Mouse (Mus musculus) testis, postnatal 10 days (tissue): Measurements from ENCODE around the gene Fads6.

Experiments used
- DNase-seq: peaks from one replicate; pipeline ENCODE4 v3.0.0; 2021; ENCODE audit warnings: low spot score

Fads6 gene

GRCm38 (mm10) chr11:115297214-115297826 is at the start of gene Fads6:
Gene Fads6 (minus strand): TSS chr11:115297663.
- peak; percentile 88 for DNase-seq

GRCm38 (mm10) chr11:115345515-115345914 is 48.1 kb upstream of the Fads6 start:
- no peak for DNase-seq

- DNase-seq, result no peak
Measured at GRCm38 (mm10) chr11:115344967-115345366, 47.5 kb upstream of the Fads6 start.

GRCm38 (mm10) chr11:115341866-115342265 is 44.4 kb upstream of the Fads6 start:
- DNase-seq, result no peak

GRCm38 (mm10) chr11:115341246-115341645 is 43.8 kb upstream of the Fads6 start:
- no peak for DNase-seq

GRCm38 (mm10) chr11:115337826-115338225 is 40.4 kb upstream of the Fads6 start:
- DNase-seq, result no peak

- DNase-seq, result no peak
Measured at GRCm38 (mm10) chr11:115337350-115337749, 39.9 kb upstream of the Fads6 start.

GRCm38 (mm10) chr11:115336115-115336514 is 38.7 kb upstream of the Fads6 start:
- no peak for DNase-seq

GRCm38 (mm10) chr11:115335223-115335622 is 37.8 kb upstream of the Fads6 start:
- DNase-seq, result no peak

- no peak for DNase-seq
Measured at GRCm38 (mm10) chr11:115334531-115334930, 37.1 kb upstream of the Fads6 start, which contains the start of gene Otop3. Gene Otop3 (plus strand): TSS chr11:115334731.

- no peak for DNase-seq
Measured at GRCm38 (mm10) chr11:115329339-115329738, 31.9 kb upstream of the Fads6 start.

GRCm38 (mm10) chr11:115326730-115327129 is 29.3 kb upstream of the Fads6 start:
- no peak for DNase-seq

- peak; percentile 45 for DNase-seq
Measured at GRCm38 (mm10) chr11:115323354-115323753, 25.9 kb upstream of the Fads6 start.

- DNase-seq, result peak; percentile 87
Measured at GRCm38 (mm10) chr11:115321906-115322693, 24.6 kb upstream of the Fads6 start, which contains the start of gene Ush1g. Gene Ush1g (minus strand): TSS chr11:115322041.

GRCm38 (mm10) chr11:115319704-115320383 is 22.4 kb upstream of the Fads6 start:
- no peak for DNase-seq

- DNase-seq, result peak; percentile 50
Measured at GRCm38 (mm10) chr11:115318245-115319027, 21.0 kb upstream of the Fads6 start.

GRCm38 (mm10) chr11:115317204-115317603 is 19.7 kb upstream of the Fads6 start:
- DNase-seq, result no peak

- DNase-seq, result no peak
Measured at GRCm38 (mm10) chr11:115314249-115314648, 16.8 kb upstream of the Fads6 start.

- no peak for DNase-seq
Measured at GRCm38 (mm10) chr11:115308781-115309180, 11.3 kb upstream of the Fads6 start.

GRCm38 (mm10) chr11:115306863-115307262 is 9.4 kb upstream of the Fads6 start, which contains the start of gene Otop2:
Gene Otop2 (plus strand): TSS chr11:115307163.
- no peak for DNase-seq

GRCm38 (mm10) chr11:115303167-115303566 is 5.7 kb upstream of the Fads6 start:
- no peak for DNase-seq

- DNase-seq, result no peak
Measured at GRCm38 (mm10) chr11:115301351-115301750, 3.9 kb upstream of the Fads6 start.
